Mouse (Mus musculus): Measurements from ENCODE around the gene Helq.

GRCm38 (mm10) chr5:100728757-100729156, 69.6 kb downstream of the Helq start:
- no peak for TF ChIP-seq MAX (IDR thresholded peaks at IDR 0.05; ENCODE audit: low read length)
- TF ChIP-seq CTCF (conservative IDR thresholded peaks at IDR 0.05 in 1 of 2, IDR thresholded peaks at IDR 0.05 in 1 of 2; ENCODE audit: low read depth in 2 of 2, low read length in 2 of 2): no peak
- no peak for TF ChIP-seq MEF2A (IDR thresholded peaks at IDR 0.05; ENCODE audit: borderline replicate concordance, low read depth, low read length)

Data from CH12.LX (cell line).